ENCODE assay signal across 12 mouse cellular contexts in the genomic region with DNA sequence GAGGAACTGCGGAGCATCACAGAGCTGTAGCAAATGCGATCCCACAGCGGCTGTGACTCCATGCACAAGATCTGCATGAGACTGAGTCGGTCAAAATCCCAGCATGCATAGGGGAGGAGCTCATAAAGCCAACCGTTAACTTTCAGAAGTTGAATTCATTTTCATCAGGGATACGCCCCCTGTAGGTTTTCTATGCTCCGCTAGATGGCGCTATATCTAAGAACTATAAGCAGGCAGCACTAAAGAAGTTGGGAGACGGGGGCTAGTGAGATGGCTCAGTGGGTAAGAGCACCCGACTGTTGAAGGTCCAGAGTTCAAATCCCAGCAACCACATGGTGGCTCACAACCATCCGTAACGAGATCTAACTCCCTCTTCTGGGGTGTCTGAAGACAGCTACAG. TPM values are rescaled to one million over a fixed set of nuclear protein-coding genes. Genes with fewer than 3 reads are reported as not detected.
DNase-seq lines count a peak whose midpoint lies in the region; ATAC-seq and TF ChIP-seq lines count a peak whose summit lies in the region.
"Had no signal": no experiment of that assay in that cellular context is flagged by ENCODE, and none has a peak within 500 bp of the region (broad histone marks: within the 10 kb centered on the region; RNA-seq: fewer than 3 reads in every experiment).

No protein-coding gene starts in this region.

- H3K27me3 ChIP-seq in intestine, postnatal 0 days (replicated peaks; ENCODE audit: control insufficient read depth, insufficient read depth, low read length): no peaks in the 10 kb centered on the region
- no peaks in the 10 kb centered on the region for H3K27me3 ChIP-seq in intestine, embryonic 16.5 days (replicated peaks; ENCODE audit: control insufficient read depth, insufficient read depth, low read length)
- no peaks in the 10 kb centered on the region; a peak in 1 of 4 replicates for H3K27me3 ChIP-seq in MEL (ENCODE audit: control insufficient read depth in 1 of 2, insufficient read depth in 2 of 2, low read length in 2 of 2)
- H3K27me3 ChIP-seq in forebrain, embryonic 12.5 days: no peaks in the 10 kb centered on the region
- H3K27me3 ChIP-seq: liver, embryonic 15.5 days had no signal

- DNase-seq in B cell, adult 2 months: peak; percentile 41 to 49
- peak; percentile 6 for DNase-seq in MEL (ENCODE audit: low read depth, low spot score)
- DNase-seq in lung, postnatal 25 days (ENCODE audit: low spot score): peak; percentile 45
- DNase-seq in layer of hippocampus, adult 11-12 months (ENCODE audit: low spot score): no peak
- DNase-seq in urinary bladder, postnatal 14 days (ENCODE audit: low spot score): no peak
- DNase-seq: right cerebral cortex, postnatal 25 days had no signal

- ATAC-seq in intestine, postnatal 0 days: no peak
- no peak for ATAC-seq in intestine, embryonic 16.5 days
- ATAC-seq in forebrain, embryonic 12.5 days (ENCODE audit: low FRiP score): no peak

- H3K4me2 ChIP-seq in intestine, postnatal 0 days (replicated peaks; ENCODE audit: low read depth): no peak overlapping the region
- H3K4me2 ChIP-seq in intestine, embryonic 16.5 days (ENCODE audit: low read depth, low read length): no peak overlapping the region
- H3K4me2 ChIP-seq in forebrain, embryonic 12.5 days: no peak overlapping the region
- H3K4me2 ChIP-seq: liver, embryonic 15.5 days had no signal

- no peaks in the 10 kb centered on the region for H3K79me2 ChIP-seq in MEL (ENCODE audit: control insufficient read depth, insufficient read depth, low read length, poor library complexity)

- no peaks in the 10 kb centered on the region for H3K4me1 ChIP-seq in intestine, postnatal 0 days (replicated peaks; ENCODE audit: control insufficient read depth, insufficient read depth, low read length)
- H3K4me1 ChIP-seq in intestine, embryonic 16.5 days (ENCODE audit: control insufficient read depth, insufficient read depth, low read length): no peaks in the 10 kb centered on the region
- no peaks in the 10 kb centered on the region for H3K4me1 ChIP-seq in MEL (ENCODE audit: control insufficient read depth in 1 of 2, insufficient read depth in 2 of 2, low read length in 2 of 2)
- H3K4me1 ChIP-seq in forebrain, embryonic 12.5 days: peaks cover 7% of the 10 kb centered on the region; the same call in 1 of the 2 replicates
- H3K4me1 ChIP-seq: liver, embryonic 15.5 days had no signal

- TF ChIP-seq EP300 in MEL (IDR thresholded peaks at IDR 0.05; ENCODE audit: low read depth in 1 of 2, low read length in 2 of 2): no peak

- H3K9ac ChIP-seq in intestine, postnatal 0 days (ENCODE audit: low read depth, low read length): no peak overlapping the region
- H3K9ac ChIP-seq in intestine, embryonic 16.5 days (ENCODE audit: low read depth, low read length): no peak overlapping the region
- no peak overlapping the region for H3K9ac ChIP-seq in MEL (ENCODE audit: control insufficient read depth, low read depth, low read length, poor library complexity, severe bottlenecking)
- no peak overlapping the region for H3K9ac ChIP-seq in forebrain, embryonic 12.5 days
- H3K9ac ChIP-seq: liver, embryonic 15.5 days had no signal

- no peak for TF ChIP-seq POLR2A in MEL (IDR thresholded peaks at IDR 0.05; ENCODE audit: control insufficient read depth in 1 of 2, insufficient read depth in 1 of 2, low read depth in 1 of 2, low read length in 2 of 2, poor library complexity in 1 of 2)

- TF ChIP-seq RAD21 in MEL (IDR thresholded peaks at IDR 0.05; ENCODE audit: low read depth, low read length): no peak

- H3K9me3 ChIP-seq in intestine, postnatal 0 days (ENCODE audit: control insufficient read depth): no peaks in the 10 kb centered on the region
- no peaks in the 10 kb centered on the region for H3K9me3 ChIP-seq in intestine, embryonic 16.5 days (ENCODE audit: control insufficient read depth, low read length)
- H3K9me3 ChIP-seq in MEL (replicated peaks; ENCODE audit: insufficient read depth, low read length): no peaks in the 10 kb centered on the region
- no peaks in the 10 kb centered on the region for H3K9me3 ChIP-seq in forebrain, embryonic 12.5 days
- H3K9me3 ChIP-seq: forebrain, embryonic 10.5 days; liver, embryonic 15.5 days had no signal

- no peaks in the 10 kb centered on the region for H3K36me3 ChIP-seq in intestine, postnatal 0 days (ENCODE audit: control insufficient read depth, insufficient read depth)
- no peaks in the 10 kb centered on the region for H3K36me3 ChIP-seq in intestine, embryonic 16.5 days (ENCODE audit: control insufficient read depth, insufficient read depth, low read length)
- H3K36me3 ChIP-seq in MEL (ENCODE audit: control insufficient read depth in 1 of 2, insufficient read depth in 2 of 2, low read length in 2 of 2): no peaks in the 10 kb centered on the region
- no peaks in the 10 kb centered on the region for H3K36me3 ChIP-seq in forebrain, embryonic 12.5 days (replicated peaks)
- H3K36me3 ChIP-seq: forebrain, embryonic 10.5 days; liver, embryonic 15.5 days had no signal

- H3K4me3 ChIP-seq in intestine, postnatal 0 days (ENCODE audit: low read depth, low read length): no peak overlapping the region
- no peak overlapping the region for H3K4me3 ChIP-seq in intestine, embryonic 16.5 days (ENCODE audit: low read length)
- H3K4me3 ChIP-seq in MEL (ENCODE audit: control insufficient read depth in 1 of 2, insufficient read depth in 1 of 2, low read depth in 2 of 2, low read length in 2 of 2): no peak overlapping the region
- H3K4me3 ChIP-seq in forebrain, embryonic 12.5 days (replicated peaks): no peak overlapping the region
- H3K4me3 ChIP-seq: forebrain, embryonic 10.5 days; liver, embryonic 15.5 days; myocyte had no signal

- 71% methylated on average over 12 of the region's 12 CpGs for WGBS in intestine, postnatal 0 days
- 69% methylated on average over 12 of the region's 12 CpGs for WGBS in intestine, embryonic 16.5 days
- 76% methylated on average over 12 of the region's 12 CpGs for WGBS in forebrain, embryonic 12.5 days

- H3K27ac ChIP-seq in intestine, postnatal 0 days (ENCODE audit: low read depth, low read length): no peak overlapping the region
- H3K27ac ChIP-seq in intestine, embryonic 16.5 days (ENCODE audit: low read length): no peak overlapping the region
- H3K27ac ChIP-seq in MEL (ENCODE audit: control insufficient read depth, low read depth, low read length): no peak overlapping the region
- H3K27ac ChIP-seq in forebrain, embryonic 12.5 days: no peak overlapping the region
- H3K27ac ChIP-seq: forebrain, embryonic 10.5 days; liver, embryonic 15.5 days had no signal

- peak; percentile 48 for TF ChIP-seq CTCF in intestine, postnatal 0 days (IDR thresholded peaks at IDR 0.05; ENCODE audit: low read depth)
- TF ChIP-seq CTCF in MEL (IDR thresholded peaks at IDR 0.05 in 2 of 3, conservative IDR thresholded peaks at IDR 0.05 in 1 of 3; ENCODE audit: control insufficient read depth in 1 of 3, insufficient read depth in 1 of 3, low read depth in 2 of 3, low read length in 3 of 3, poor library complexity in 1 of 3, severe bottlenecking in 1 of 3): no peak; a peak in 2 of 6 replicates

TF ChIP-seq in MEL, 35 proteins besides CTCF, POLR2A, EP300 and RAD21:
- TF ChIP-seq USF2 (IDR thresholded peaks at IDR 0.05; ENCODE audit: borderline replicate concordance in 1 of 2, insufficient read depth in 1 of 2, low read depth in 1 of 2, low read length in 2 of 2) (no peak), ZC3H11A (IDR thresholded peaks at IDR 0.05; ENCODE audit: low read depth, low read length) (no peak), KAT2A (conservative IDR thresholded peaks at IDR 0.05; ENCODE audit: low read depth, low read length) (no peak), MYC (IDR thresholded peaks at IDR 0.05; ENCODE audit: low read depth, low read length) (no peak), MYB (IDR thresholded peaks at IDR 0.05; ENCODE audit: low read depth, low read length) (no peak), TCF12 (IDR thresholded peaks at IDR 0.05; ENCODE audit: low read depth, low read length) (no peak), TBP (IDR thresholded peaks at IDR 0.05; ENCODE audit: low read depth, low read length) (no peak), MAFK (IDR thresholded peaks at IDR 0.05; ENCODE audit: borderline replicate concordance, low read depth, low read length) (no peak), POLR2AphosphoS5 (IDR thresholded peaks at IDR 0.05; ENCODE audit: borderline replicate concordance, low read depth, low read length) (no peak), ETS1 (IDR thresholded peaks at IDR 0.05; ENCODE audit: low read depth, low read length) (no peak), GABPA (IDR thresholded peaks at IDR 0.05; ENCODE audit: low read depth, low read length) (no peak), JUND (IDR thresholded peaks at IDR 0.05; ENCODE audit: low read depth, low read length) (no peak), CHD1 (IDR thresholded peaks at IDR 0.05; ENCODE audit: low read depth, low read length) (no peak), ZKSCAN1 (IDR thresholded peaks at IDR 0.05; ENCODE audit: low read depth, low read length) (no peak), MAX (IDR thresholded peaks at IDR 0.05; ENCODE audit: low read length) (no peak), POLR2AphosphoS2 (IDR thresholded peaks at IDR 0.05; ENCODE audit: low read length) (no peak), NRF1 (IDR thresholded peaks at IDR 0.05; ENCODE audit: insufficient read depth, low read depth, low read length, poor library complexity, severe bottlenecking) (no peak), HCFC1 (IDR thresholded peaks at IDR 0.05; ENCODE audit: low read depth, low read length) (no peak), ZMIZ1 (IDR thresholded peaks at IDR 0.05; ENCODE audit: low read depth, low read length) (no peak)

RNA-seq across cellular contexts. Expression of a gene that starts 16.3 kb away (rescaled TPM):
- polyA plus RNA-seq in intestine, postnatal 0 days (2015; fragmentation: Nextera tagmentation; extraction: Ambion mirVana): 0.12 and 0.16 TPM in 2 replicates
- polyA plus RNA-seq in intestine, embryonic 16.5 days (2015; fragmentation: Nextera tagmentation; extraction: Ambion mirVana): 0.18 and 0.24 TPM in 2 replicates
- total RNA-seq in MEL (2012; rRNA removed): not detected in 2 replicates
- polyA plus RNA-seq in MEL (2012; ENCODE audit: insufficient read depth in 1 of 2, insufficient read length in 2 of 2, low read depth in 1 of 2, low replicate concordance in 2 of 2, missing spikeins in 1 of 2): not detected
- 0.91 and 1.3 TPM in 2 replicates for polyA plus RNA-seq in forebrain, embryonic 12.5 days (2016; fragmentation: Nextera tagmentation; extraction: Ambion mirVana)
- polyA plus RNA-seq: myocyte had no signal

Comparison
In these comparisons a context has a peak if more than half of its experiments do, and no peak if none do; other contexts are left out.
1. DNase-seq: peak in B cell, adult 2 months (2 of 2), MEL (single experiment) and lung, postnatal 25 days (single experiment); none in layer of hippocampus, adult 11-12 months (single experiment) and urinary bladder, postnatal 14 days (single experiment).